Mouse (Mus musculus) brain, embryonic 18.5 days (tissue): ENCODE results near the gene Dph2.

Source experiments
- DNase-seq: peaks from one replicate; pipeline ENCODE4 v3.0.0-alpha.2; 2012; ENCODE audit warnings: low read depth, low spot score

The Dph2 gene

GRCm38 (mm10) chr4:117872471-117872886 is 19.4 kb downstream of the Dph2 start, which contains the start of gene Ccdc24:
Ccdc24 (minus strand) TSS chr4:117872557.
- DNase-seq = no peak

- DNase-seq = no peak
Observed at GRCm38 (mm10) chr4:117871787-117872186, 20.0 kb downstream of the Dph2 start.

DNA sequence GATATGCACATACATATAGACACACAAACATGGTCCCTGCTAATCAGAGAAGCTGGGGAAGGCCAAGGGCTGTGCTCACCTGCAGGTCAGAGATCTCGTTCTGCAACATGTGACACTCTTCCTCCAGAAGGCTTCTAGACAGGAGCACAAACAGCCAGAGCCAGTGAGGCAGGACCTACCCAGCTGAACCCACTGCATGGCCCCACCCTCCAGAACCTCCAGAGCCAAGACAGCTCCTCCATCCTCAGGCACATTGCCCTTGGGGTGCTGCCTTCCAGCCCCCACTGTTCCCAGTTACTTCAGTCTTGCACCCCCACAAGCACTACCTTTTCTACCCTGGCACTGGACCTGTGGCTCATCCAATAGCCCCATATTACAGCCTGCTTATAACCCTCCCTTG is 21.4 kb downstream of the Dph2 start:
- no peak for DNase-seq

GRCm38 (mm10) chr4:117869317-117869716 is 22.5 kb downstream of the Dph2 start:
- DNase-seq = no peak

DNA sequence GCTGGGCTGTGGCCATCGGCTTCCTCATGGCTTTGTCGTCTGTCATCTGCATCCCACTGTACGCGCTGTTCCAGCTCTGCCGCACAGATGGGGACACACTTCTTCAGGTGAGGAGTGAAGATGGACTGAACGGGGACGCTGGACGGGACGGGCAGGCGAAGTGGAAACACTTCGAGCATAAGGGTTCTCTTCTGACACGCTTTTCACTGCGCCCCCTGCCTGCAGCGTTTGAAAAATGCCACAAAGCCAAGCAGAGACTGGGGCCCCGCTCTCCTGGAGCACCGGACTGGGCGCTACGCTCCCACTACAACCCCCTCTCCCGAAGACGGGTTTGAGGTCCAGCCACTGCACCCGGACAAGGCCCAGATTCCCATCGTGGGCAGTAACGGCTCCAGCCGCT is 24.0 kb downstream of the Dph2 start:
- no peak for DNase-seq

GRCm38 (mm10) chr4:117867000-117867399 is 24.8 kb downstream of the Dph2 start:
- no peak for DNase-seq

GRCm38 (mm10) chr4:117866083-117866482 is 25.7 kb downstream of the Dph2 start:
- DNase-seq = no peak

- no peak for DNase-seq
Observed at GRCm38 (mm10) chr4:117862823-117863222, 29.0 kb downstream of the Dph2 start.

- no peak for DNase-seq
Observed at GRCm38 (mm10) chr4:117860570-117860969, 31.3 kb downstream of the Dph2 start.

GRCm38 (mm10) chr4:117858794-117859193 is 33.0 kb downstream of the Dph2 start:
- no peak for DNase-seq

- no peak for DNase-seq
Observed at GRCm38 (mm10) chr4:117855146-117855545, 36.7 kb downstream of the Dph2 start.

DNA sequence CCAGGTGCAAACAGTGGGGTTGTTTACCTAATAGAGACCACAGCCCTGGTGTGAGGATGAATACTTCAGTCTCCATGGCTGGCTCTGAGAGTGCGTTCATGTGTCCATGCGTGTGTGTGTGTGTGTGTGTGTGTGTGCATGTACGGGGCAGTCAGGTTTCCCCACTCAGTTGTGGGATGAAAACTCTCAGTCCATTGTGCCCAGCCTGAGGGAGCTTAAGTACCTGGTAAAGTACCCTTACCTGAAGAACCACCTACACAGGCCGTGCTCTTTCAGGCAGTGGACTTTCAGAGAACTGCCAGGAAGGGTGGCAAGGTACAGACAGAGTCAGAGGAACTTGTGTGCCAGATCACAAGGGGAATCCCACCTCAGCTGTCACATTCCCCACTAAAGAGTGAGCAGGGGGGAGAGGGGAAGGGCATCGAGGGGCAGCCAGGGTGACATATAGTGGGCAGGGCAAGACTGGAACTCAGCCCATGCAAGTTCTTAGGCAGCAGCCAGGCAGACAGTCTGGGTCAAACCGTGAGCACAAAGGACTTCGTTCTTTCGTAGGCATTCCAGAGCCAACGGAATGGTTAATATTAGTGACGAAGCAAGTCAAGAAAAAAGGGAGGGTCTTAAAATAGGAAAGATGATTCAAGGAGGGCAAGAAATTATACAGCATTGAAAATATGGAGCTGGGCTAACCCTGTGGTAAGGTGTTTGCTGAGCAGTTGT is 39.5 kb downstream of the Dph2 start:
- DNase-seq = no peak

- DNase-seq = no peak
Observed at GRCm38 (mm10) chr4:117850871-117851270, 41.0 kb downstream of the Dph2 start.

DNA sequence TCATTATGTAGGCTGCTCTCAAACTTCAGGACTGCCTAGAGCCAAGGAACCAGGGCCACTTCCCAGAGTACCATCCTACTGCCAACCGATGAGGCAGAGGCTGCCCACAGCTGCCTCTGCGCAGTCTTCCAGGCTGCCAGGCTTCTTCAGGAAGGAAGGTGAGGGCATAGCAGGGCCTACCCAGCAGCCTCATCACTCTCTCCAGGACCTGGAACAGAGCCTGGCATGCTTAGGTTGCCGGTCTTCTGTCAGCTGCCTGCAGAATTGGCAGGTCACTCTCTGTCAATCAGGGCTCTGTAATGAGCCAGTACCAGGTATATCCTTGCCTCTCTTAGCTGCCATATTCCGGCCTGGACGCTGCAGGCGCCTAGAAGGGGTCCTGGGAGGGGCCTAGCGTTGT is 41.7 kb downstream of the Dph2 start:
- no peak for DNase-seq

DNA sequence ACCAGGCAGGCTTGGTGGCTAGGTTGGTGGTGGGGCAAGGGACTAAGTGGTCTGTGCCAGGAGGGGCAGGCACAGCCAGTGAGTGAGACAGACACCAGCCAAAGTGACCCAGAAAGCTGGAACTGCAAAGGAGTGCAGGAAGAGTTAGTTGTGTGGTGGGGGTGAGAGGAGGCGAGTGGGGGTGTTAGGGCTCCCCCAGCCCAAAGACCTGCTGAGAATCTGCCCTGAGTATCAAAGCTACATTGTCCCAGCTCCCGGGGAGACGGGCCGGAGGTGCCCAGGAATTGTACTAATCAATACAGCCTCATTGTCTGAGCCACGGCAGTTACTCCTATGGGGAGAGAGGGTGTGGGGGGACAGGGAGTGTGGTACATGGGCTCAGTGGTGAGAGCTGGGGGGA is 42.3 kb downstream of the Dph2 start:
- no peak for DNase-seq

DNA sequence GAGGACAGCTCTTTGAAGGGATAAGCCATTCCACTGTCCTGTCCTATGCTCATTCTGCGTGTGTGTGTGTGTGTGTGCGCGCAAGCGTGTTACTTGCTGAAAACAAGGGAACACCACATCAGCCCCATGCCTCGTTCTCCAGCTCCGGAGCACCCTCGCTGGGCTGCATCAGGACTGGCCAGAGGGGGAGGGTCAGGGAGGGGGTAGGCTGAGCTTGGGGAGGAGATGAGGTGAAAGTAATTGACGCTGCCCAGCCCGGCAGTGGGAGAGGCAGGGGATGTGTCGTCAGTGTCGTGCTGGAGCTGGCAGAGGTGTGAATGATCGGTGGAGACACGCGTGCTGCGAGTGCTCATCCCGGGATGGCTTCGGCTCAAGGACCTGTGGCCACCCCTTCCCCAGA is 42.8 kb downstream of the Dph2 start:
- DNase-seq = no peak

DNA sequence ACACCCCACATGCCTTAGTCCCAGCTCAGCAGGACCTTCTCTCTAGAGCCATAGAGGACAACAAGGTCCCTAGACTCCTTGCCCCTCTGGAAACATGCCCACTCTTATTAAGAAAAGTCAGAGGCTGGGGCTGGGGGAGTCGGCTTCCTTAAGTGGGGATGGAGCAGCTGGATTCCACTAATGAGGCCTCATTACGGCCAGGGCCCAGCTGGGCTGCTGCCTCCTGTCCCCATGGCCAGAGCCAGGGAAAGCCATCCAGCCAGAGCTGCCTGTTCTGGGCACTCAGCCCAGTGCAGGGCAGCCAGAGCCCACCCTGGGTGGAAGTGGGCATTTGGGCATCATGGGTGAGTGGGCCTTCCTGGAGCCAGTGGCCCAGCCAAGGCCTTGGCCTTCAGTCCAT is 44.8 kb downstream of the Dph2 start:
- DNase-seq = no peak

GRCm38 (mm10) chr4:117846261-117846660 is 45.6 kb downstream of the Dph2 start:
- no peak for DNase-seq

DNA sequence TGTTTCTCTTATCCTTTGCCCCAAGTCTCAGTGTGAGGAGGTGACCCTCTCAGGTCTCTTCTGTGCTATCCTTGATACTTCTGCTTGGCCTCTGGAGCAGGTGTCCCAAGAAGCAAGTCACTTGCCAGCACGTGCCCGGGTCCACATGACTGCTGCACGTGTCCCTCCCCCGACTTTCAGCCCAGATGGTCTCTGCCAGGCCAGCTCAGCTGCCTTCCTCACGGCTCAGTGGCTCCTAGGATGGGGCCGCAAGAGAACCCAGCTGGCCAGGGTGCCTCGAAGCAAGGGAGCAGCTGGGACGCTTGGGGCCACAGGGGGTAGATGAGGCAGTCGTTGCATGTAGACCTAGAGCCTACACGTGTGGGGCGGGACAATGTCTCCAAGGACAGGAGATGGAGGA is 46.5 kb downstream of the Dph2 start:
- no peak for DNase-seq

GRCm38 (mm10) chr4:117844467-117844866 is 47.4 kb downstream of the Dph2 start:
- no peak for DNase-seq

DNA sequence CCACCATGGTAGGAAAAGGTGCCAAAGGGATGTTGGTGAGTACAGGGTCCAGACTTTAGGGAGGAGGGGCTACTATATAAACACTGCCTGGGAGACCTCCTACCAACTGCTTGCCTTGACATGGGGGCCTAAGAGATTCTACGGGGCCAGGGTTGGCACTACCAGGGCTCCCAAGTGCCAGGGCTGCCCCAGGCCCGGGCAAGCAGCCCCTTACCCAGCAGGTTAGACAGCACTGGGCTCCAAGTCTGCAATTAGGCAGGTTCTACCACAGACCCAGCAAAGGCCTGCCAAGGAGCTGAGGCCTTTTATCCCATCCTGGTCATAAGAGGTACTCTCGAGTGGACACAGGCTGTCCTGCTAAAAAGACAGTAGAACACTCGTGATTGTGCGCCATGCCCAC is 48.7 kb downstream of the Dph2 start:
- no peak for DNase-seq

GRCm38 (mm10) chr4:117841566-117841965 is 50.3 kb downstream of the Dph2 start:
- no peak for DNase-seq

DNA sequence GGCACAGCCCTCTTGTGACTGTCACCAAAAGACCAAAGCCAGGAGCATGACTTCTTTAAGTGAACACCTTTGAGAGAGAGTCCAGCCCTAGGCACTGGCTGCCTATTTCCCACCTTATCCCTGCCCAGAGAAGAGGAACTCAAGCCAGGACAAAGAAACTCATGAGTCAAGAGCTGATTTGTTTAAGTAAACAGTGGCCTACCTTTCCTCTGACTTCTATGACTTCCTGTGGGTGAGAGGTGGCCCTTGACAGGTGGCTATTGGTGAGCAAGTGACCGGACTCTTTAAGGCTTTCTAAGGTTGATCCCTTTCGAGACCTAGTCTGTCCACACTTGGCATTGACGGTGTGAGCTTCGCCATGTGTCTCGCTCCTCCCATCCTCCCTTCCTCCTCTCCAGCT is 51.0 kb downstream of the Dph2 start:
- no peak for DNase-seq

DNA sequence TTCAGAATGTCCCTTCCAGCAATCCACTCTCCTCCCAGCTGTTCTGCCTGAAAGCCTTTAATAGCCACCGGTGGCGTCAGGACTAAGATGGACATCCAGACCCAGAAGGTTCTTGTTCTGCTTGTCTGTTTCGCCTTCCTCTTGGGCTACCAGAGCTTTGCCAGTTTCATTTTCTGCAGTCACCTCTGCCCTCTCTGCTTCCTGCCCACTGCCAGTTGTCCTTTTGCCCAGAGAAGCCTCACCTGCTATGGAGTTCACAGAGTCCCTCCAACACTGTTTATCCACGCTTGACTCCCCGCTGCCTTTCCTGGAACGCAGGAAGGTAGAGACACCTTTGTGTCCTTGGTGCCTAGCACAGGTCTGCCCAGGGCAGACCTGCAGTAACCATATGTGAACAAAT is 52.5 kb downstream of the Dph2 start:
- DNase-seq = no peak
